ENCODE assay signal across 8 mouse cellular contexts in the genomic region with DNA sequence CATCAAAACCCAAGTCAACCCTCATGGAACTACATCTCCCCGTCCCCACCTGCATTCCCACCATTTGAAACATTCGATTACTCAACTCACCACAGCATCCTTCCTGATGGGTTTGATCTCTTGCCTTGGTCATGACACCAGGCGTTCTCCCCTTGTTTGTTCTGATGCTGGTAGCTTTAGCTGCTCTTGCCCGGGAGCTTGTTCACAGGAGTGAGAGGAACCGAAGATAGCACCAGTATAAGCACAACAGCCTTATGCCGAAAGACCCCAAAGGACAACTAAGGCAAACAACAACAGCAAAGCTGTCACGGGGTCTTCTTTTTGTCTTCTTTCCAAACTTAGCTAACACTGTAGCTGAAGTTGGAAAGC. TPM values are rescaled to one million over a fixed set of nuclear protein-coding genes. Genes with fewer than 3 reads are reported as not detected.
DNase-seq lines count a peak whose midpoint lies in the region; ATAC-seq and TF ChIP-seq lines count a peak whose summit lies in the region.

No protein-coding gene starts in this region.

- TF ChIP-seq EP300 in heart, postnatal 0 days (IDR thresholded peaks at IDR 0.05; ENCODE audit: low read depth): no peak

- ATAC-seq in heart, postnatal 0 days (ENCODE audit: insufficient read depth, low read depth): peak; percentile 14; the same call in 1 of the 2 replicates
- peak; percentile 24 to 43; a peak in 3 of 4 replicates for ATAC-seq in hematopoietic stem cell, adult 5-6 weeks (replicated peaks in 1 of 2; ENCODE audit: insufficient read depth in 1 of 2, low FRiP score in 2 of 2, low TSS enrichment in 1 of 2, low read depth in 1 of 2, poor library complexity in 2 of 2, severe bottlenecking in 2 of 2)

- 7% methylated on average over 7 of the region's 7 CpGs for WGBS in heart, postnatal 0 days
- WGBS in bone marrow, adult 2 months: 2% methylated on average over 7 of the region's 7 CpGs

- DNase-seq in heart, postnatal 0 days (ENCODE audit: low spot score): no peak
- DNase-seq in heart, adult 9 months (ENCODE audit: low spot score in 2 of 2): no peak
- peak; percentile 23 for DNase-seq in mesoderm, embryonic 11.5 days (ENCODE audit: low read depth, low spot score)
- DNase-seq in retina, postnatal 1 day: no peak
- DNase-seq in T-cell, adult 2 months (ENCODE audit: low spot score): no peak
- DNase-seq in right cerebral cortex, postnatal 10 days (ENCODE audit: low spot score in 2 of 2): no peak

- no peaks in the 10 kb centered on the region for H3K4me1 ChIP-seq in heart, postnatal 0 days (ENCODE audit: control insufficient read depth, insufficient read depth)
- H3K4me1 ChIP-seq in bone marrow, adult 2 months (ENCODE audit: control insufficient read depth, insufficient read depth, low read length): no peaks in the 10 kb centered on the region; the same call in 1 of the 2 replicates

- no peak for TF ChIP-seq POLR2A in bone marrow, adult 2 months (IDR thresholded peaks at IDR 0.05; ENCODE audit: borderline replicate concordance, control insufficient read depth, low read depth, low read length)

- H3K27ac ChIP-seq in heart, postnatal 0 days (ENCODE audit: low read depth): no peak overlapping the region
- H3K27ac ChIP-seq in bone marrow, adult 2 months (ENCODE audit: control insufficient read depth, insufficient read depth, low read depth, low read length, poor library complexity): peak overlapping the region; percentile 90

- TF ChIP-seq CTCF in heart, postnatal 0 days (IDR thresholded peaks at IDR 0.05; ENCODE audit: low read depth): no peak
- no peak for TF ChIP-seq CTCF in bone marrow, adult 2 months (IDR thresholded peaks at IDR 0.05; ENCODE audit: control insufficient read depth, insufficient read depth, low read length)

- H3K9ac ChIP-seq in heart, postnatal 0 days (replicated peaks; ENCODE audit: low read depth, low read length): peak overlapping the region; percentile 59

- H3K4me2 ChIP-seq in heart, postnatal 0 days (ENCODE audit: low read depth, low read length): peak overlapping the region; percentile 93

- H3K9me3 ChIP-seq in heart, postnatal 0 days (replicated peaks; ENCODE audit: control insufficient read depth, low read length): no peaks in the 10 kb centered on the region

- peak overlapping the region; percentile 76 for H3K4me3 ChIP-seq in heart, postnatal 0 days (ENCODE audit: low read depth, low read length)
- H3K4me3 ChIP-seq in bone marrow, adult 2 months (replicated peaks; ENCODE audit: control insufficient read depth, low read depth, low read length): peak overlapping the region; percentile 94

- H3K27me3 ChIP-seq in heart, postnatal 0 days (ENCODE audit: control insufficient read depth, insufficient read depth, low read length): 0 out of 2 replicates have a peak, but pooled peaks cover 5% of the 10 kb centered on the region

- H3K36me3 ChIP-seq in heart, postnatal 0 days (replicated peaks; ENCODE audit: control insufficient read depth, insufficient read depth, low read length): no peaks in the 10 kb centered on the region

RNA-seq across cellular contexts. Expression of a gene that starts 1.2 kb away (rescaled TPM):
- total RNA-seq in heart, postnatal 0 days (2014; rRNA removed; ENCODE audit: low replicate concordance): 7.1 and 9.5 TPM in 2 replicates
- polyA plus RNA-seq in heart, postnatal 0 days (2015; fragmentation: Nextera tagmentation; extraction: Ambion mirVana): 16.9 and 19.1 TPM in 2 replicates
- 36.5 and 41.1 TPM in 2 replicates for polyA plus RNA-seq in bone marrow, adult 2 months (2011; ENCODE audit: insufficient read depth, insufficient read length, low replicate concordance, missing spikeins)
- total RNA-seq in hematopoietic stem cell, adult 5-6 weeks (2017): 10.5 and 36.8 TPM in 2 replicates

RNA-seq across cellular contexts. Expression of a gene that starts 35.0 kb away (rescaled TPM):
- total RNA-seq in heart, postnatal 0 days (2014; rRNA removed; ENCODE audit: low replicate concordance): not detected in 2 replicates
- not detected in 2 replicates for polyA plus RNA-seq in heart, postnatal 0 days (2015; fragmentation: Nextera tagmentation; extraction: Ambion mirVana)
- not detected in 2 replicates for polyA plus RNA-seq in bone marrow, adult 2 months (2011; ENCODE audit: insufficient read depth, insufficient read length, low replicate concordance, missing spikeins)
- not detected in 2 replicates for total RNA-seq in hematopoietic stem cell, adult 5-6 weeks (2017)
